Mouse (Mus musculus) ES-Bruce4 (cell line): ENCODE measurements around the gene Zfp664. TPM values are rescaled to one million over a fixed set of nuclear protein-coding genes. Genes with fewer than 3 reads are reported as not detected.

Experiments used
- H3K27ac ChIP-seq: 2 replicates; pipeline ENCODE4 v1.5.1; 2012; ENCODE audit warnings: low read length, inconsistent platforms; ENCODE audit not compliant: insufficient read depth
- H3K27me3 ChIP-seq: 2 replicates; pipeline ENCODE4 v1.6.1; 2012; ENCODE audit warnings: mild to moderate bottlenecking, low read length, inconsistent platforms; ENCODE audit not compliant: control insufficient read depth, poor library complexity, insufficient read depth, severe bottlenecking
- H3K36me3 ChIP-seq: 2 replicates; pipeline ENCODE4 v1.6.1; 2012; ENCODE audit warnings: inconsistent platforms, mild to moderate bottlenecking, low read length, moderate library complexity; ENCODE audit not compliant: control insufficient read depth, poor library complexity, insufficient read depth, severe bottlenecking
- H3K4me1 ChIP-seq: one replicate; pipeline ENCODE4 v1.8.1; 2011; ENCODE audit warnings: low read length; ENCODE audit not compliant: control insufficient read depth, insufficient read depth
- H3K4me3 ChIP-seq: 2 replicates; pipeline ENCODE4 v1.5.1; 2011; ENCODE audit warnings: low read depth, mild to moderate bottlenecking, low read length
- H3K9ac ChIP-seq: 2 replicates; pipeline ENCODE4 v1.6.1; 2012; ENCODE audit warnings: low read depth, mild to moderate bottlenecking, inconsistent platforms; ENCODE audit not compliant: poor library complexity, severe bottlenecking
- H3K9me3 ChIP-seq: replicated peaks from 2 replicates; pipeline ENCODE4 v1.6.1; 2012; ENCODE audit warnings: mild to moderate bottlenecking, low read length, inconsistent platforms; ENCODE audit not compliant: control insufficient read depth, poor library complexity, insufficient read depth, severe bottlenecking
- CTCF ChIP-seq: IDR thresholded peaks from one replicate; pipeline ENCODE4 v1.8.1; 2011; ENCODE audit warnings: low read depth, low read length
- EP300 ChIP-seq: IDR thresholded peaks from 2 replicates; pipeline ENCODE4 v1.6.1; 2011; ENCODE audit warnings: low read depth, low read length; ENCODE audit not compliant: insufficient read depth
- POLR2A ChIP-seq: IDR thresholded peaks from one replicate; pipeline ENCODE4 v1.8.1; 2011; ENCODE audit warnings: low read length; ENCODE audit not compliant: insufficient read depth
- polyA plus RNA-seq: library from polyadenylated mRNA; stranded (reverse); fragments of >200 nt; gene quantifications from 2 replicates; pipeline ENCODE4 v1.2.4, GENCODE M21; 2011; ENCODE audit warnings: low read depth; ENCODE audit not compliant: missing spikeins, insufficient read depth, insufficient read length

Zfp664 gene
- polyA plus RNA-seq, 1 experiment: 103 TPM

- Histone ChIP-seq H3K4me1 (no peaks in the 10 kb centered on the region), H3K9ac (no peak overlapping the region)
Observed at GRCm38 (mm10) chr5:124844929-124845328, 17.6 kb upstream of the Zfp664 start.

GRCm38 (mm10) chr5:124847014-124847413, 15.5 kb upstream of the Zfp664 start:
- Histone ChIP-seq H3K27ac (no peak overlapping the region), H3K36me3 (no peaks in the 10 kb centered on the region), H3K9ac (no peak overlapping the region), H3K27me3 (no peaks in the 10 kb centered on the region), H3K4me3 (no peak overlapping the region), H3K4me1 (peaks cover 2% of the 10 kb centered on the region), H3K9me3 (no peaks in the 10 kb centered on the region)
- TF ChIP-seq EP300 (no peak), POLR2A (no peak), CTCF (no peak)

More at GRCm38 (mm10) chr5:124844929-124845328, 17.6 kb upstream of the Zfp664 start:
- H3K27ac ChIP-seq: no peak overlapping the region
- H3K27me3 ChIP-seq: no peaks in the 10 kb centered on the region
- H3K9me3 ChIP-seq: no peaks in the 10 kb centered on the region
- H3K4me3 ChIP-seq: no peak overlapping the region
- TF ChIP-seq EP300 (no peak), CTCF (no peak), POLR2A (no peak)
- no peaks in the 10 kb centered on the region for H3K36me3 ChIP-seq

- Histone ChIP-seq H3K9ac (no peak overlapping the region), H3K9me3 (no peaks in the 10 kb centered on the region), H3K36me3 (no peaks in the 10 kb centered on the region), H3K27ac (no peak overlapping the region), H3K4me1 (peaks cover 6% of the 10 kb centered on the region), H3K4me3 (no peak overlapping the region), H3K27me3 (no peaks in the 10 kb centered on the region)
- TF ChIP-seq EP300: no peak
- no peak for TF ChIP-seq CTCF
- TF ChIP-seq POLR2A: no peak
Observed at GRCm38 (mm10) chr5:124848994-124849393, 13.5 kb upstream of the Zfp664 start.

GRCm38 (mm10) chr5:124851572-124851971, 10.9 kb upstream of the Zfp664 start:
- Histone ChIP-seq H3K27ac (no peak overlapping the region), H3K4me3 (no peak overlapping the region), H3K9me3 (no peaks in the 10 kb centered on the region), H3K27me3 (no peaks in the 10 kb centered on the region), H3K36me3 (no peaks in the 10 kb centered on the region), H3K9ac (no peak overlapping the region), H3K4me1 (peaks cover 6% of the 10 kb centered on the region)
- 0 out of 2 replicates have a peak, but pooled peaks have one; percentile 21 for TF ChIP-seq EP300
- TF ChIP-seq CTCF: no peak

GRCm38 (mm10) chr5:124852294-124852693, 10.2 kb upstream of the Zfp664 start:
- H3K9me3 ChIP-seq: no peaks in the 10 kb centered on the region
- no peak overlapping the region for H3K27ac ChIP-seq
- H3K36me3 ChIP-seq: 0 out of 2 replicates have a peak, but pooled peaks cover 3% of the 10 kb centered on the region
- no peaks in the 10 kb centered on the region for H3K27me3 ChIP-seq
- TF ChIP-seq CTCF (no peak), POLR2A (no peak)
- no peak overlapping the region for H3K9ac ChIP-seq
- no peak overlapping the region for H3K4me3 ChIP-seq
- H3K4me1 ChIP-seq: peaks cover 6% of the 10 kb centered on the region

GRCm38 (mm10) chr5:124853079-124853478, 9.4 kb upstream of the Zfp664 start:
- Histone ChIP-seq H3K27me3 (no peaks in the 10 kb centered on the region), H3K4me1 (peaks cover 6% of the 10 kb centered on the region), H3K9ac (no peak overlapping the region), H3K9me3 (no peaks in the 10 kb centered on the region), H3K27ac (no peak overlapping the region), H3K4me3 (no peak overlapping the region), H3K36me3 (0 out of 2 replicates have a peak, but pooled peaks cover 3% of the 10 kb centered on the region)
- no peak for TF ChIP-seq EP300
- no peak for TF ChIP-seq CTCF
- TF ChIP-seq POLR2A: no peak
